Mouse (Mus musculus) frontal cortex, postnatal 36 days (tissue): ENCODE measurements around the gene Rgs9.

Experiments
- DNase-seq, 2 experiments: peaks; one replicate each; pipeline ENCODE4 v3.0.0; 2022; ENCODE audit warnings: low spot score in 2 of 2

The Rgs9 gene

GRCm38 (mm10) chr11:109178788-109179518 lies 119.0 kb downstream of the Rgs9 start:
- peak; percentile 43 to 60 for DNase-seq

GRCm38 (mm10) chr11:109175376-109175969 lies 122.5 kb downstream of the Rgs9 start:
- no peak for DNase-seq
